14 mouse cellular contexts compared by ENCODE assay signal in genomic region chr5:141324910-141325309, GRCm38 (mm10).
DNase-seq lines count a peak whose midpoint lies in the region; ATAC-seq and TF ChIP-seq lines count a peak whose summit lies in the region.
"Had no signal": no experiment of that assay in that cellular context is flagged by ENCODE, and none has a peak within 500 bp of the region (broad histone marks: within the 10 kb centered on the region; RNA-seq: fewer than 3 reads in every experiment).

No protein-coding gene starts in this region.

- peak; percentile 74 for ATAC-seq in embryonic facial prominence, embryonic 14.5 days (ENCODE audit: low read depth)
- ATAC-seq in CD4-positive, CD25-positive, alpha-beta regulatory T cell, adult 4 months = no peak
- ATAC-seq: midbrain, embryonic 15.5 days; Patski had no signal

- peak; percentile 22; the same call in 1 of the 2 replicates for TF ChIP-seq CTCF in cerebellum, adult 2 months (IDR thresholded peaks at IDR 0.05; ENCODE audit: borderline replicate concordance, insufficient read depth, low read depth, low read length)

- no peaks in the 10 kb centered on the region for H3K4me1 ChIP-seq in embryonic facial prominence, embryonic 14.5 days (ENCODE audit: control insufficient read depth, insufficient read depth, low read length)
- no peaks in the 10 kb centered on the region for H3K4me1 ChIP-seq in embryonic facial prominence, embryonic 10.5 days
- H3K4me1 ChIP-seq in cerebellum, adult 2 months (ENCODE audit: control insufficient read depth, insufficient read depth, low read length) = peaks cover 9% of the 10 kb centered on the region; the same call in 1 of the 2 replicates
- H3K4me1 ChIP-seq: limb, embryonic 12.5 days; midbrain, embryonic 15.5 days; neural tube, embryonic 12.5 days had no signal

- DNase-seq in embryonic facial prominence, embryonic 14.5 days (ENCODE audit: low spot score) = no peak
- no peak for DNase-seq in embryonic facial prominence, embryonic 10.5 days (ENCODE audit: low spot score)
- peak; percentile 49 to 74 for DNase-seq in layer of hippocampus, adult 18-20 months (ENCODE audit: low spot score in 2 of 2)
- DNase-seq in layer of hippocampus, postnatal 25 days (ENCODE audit: extremely low spot score in 1 of 2, low spot score in 1 of 2) = no peak
- peak in 1 of 2 experiments; percentile 61 for DNase-seq in cerebellum, adult 2 months
- DNase-seq in layer of hippocampus, adult 9-10 months (ENCODE audit: low spot score) = peak; percentile 37
- DNase-seq in gastrocnemius, postnatal 14 days = no peak
- DNase-seq: heart, postnatal 36 days; kidney, postnatal 36 days had no signal

- H3K4me3 ChIP-seq in embryonic facial prominence, embryonic 14.5 days (ENCODE audit: low read depth, low read length) = no peak overlapping the region
- no peak overlapping the region for H3K4me3 ChIP-seq in embryonic facial prominence, embryonic 10.5 days
- no peak overlapping the region for H3K4me3 ChIP-seq in cerebellum, adult 2 months (replicated peaks; ENCODE audit: insufficient read depth, low read depth, low read length)
- H3K4me3 ChIP-seq: limb, embryonic 12.5 days; midbrain, embryonic 15.5 days; neural tube, embryonic 12.5 days had no signal

- no peak for TF ChIP-seq POLR2A in cerebellum, adult 2 months (IDR thresholded peaks at IDR 0.05; ENCODE audit: borderline replicate concordance, insufficient read depth, low read length)

- intact Hi-C loops in gastrocnemius, postnatal 14 days (cut with DNase I; ENCODE audit: low total_unique reads) = no loop called here

- no peak overlapping the region for H3K4me2 ChIP-seq in embryonic facial prominence, embryonic 14.5 days (ENCODE audit: low read depth, low read length)
- H3K4me2 ChIP-seq: limb, embryonic 12.5 days; midbrain, embryonic 15.5 days; neural tube, embryonic 12.5 days had no signal

- H3K9me3 ChIP-seq in embryonic facial prominence, embryonic 14.5 days (ENCODE audit: control insufficient read depth, low read length) = no peaks in the 10 kb centered on the region
- no peaks in the 10 kb centered on the region for H3K9me3 ChIP-seq in embryonic facial prominence, embryonic 10.5 days
- H3K9me3 ChIP-seq: limb, embryonic 12.5 days; midbrain, embryonic 15.5 days; neural tube, embryonic 12.5 days had no signal

- WGBS in embryonic facial prominence, embryonic 14.5 days = 83% methylated on average over 4 of the region's 4 CpGs
- 90% methylated on average over 4 of the region's 4 CpGs for WGBS in embryonic facial prominence, embryonic 10.5 days
- 26% methylated on average over 4 of the region's 4 CpGs for WGBS in cerebellum, adult 2 months

- no peaks in the 10 kb centered on the region for H3K27me3 ChIP-seq in embryonic facial prominence, embryonic 14.5 days (replicated peaks; ENCODE audit: control insufficient read depth, insufficient read depth, low read length)
- no peaks in the 10 kb centered on the region for H3K27me3 ChIP-seq in embryonic facial prominence, embryonic 10.5 days (replicated peaks; ENCODE audit: low read depth, poor library complexity, severe bottlenecking)
- H3K27me3 ChIP-seq in cerebellum, adult 2 months (ENCODE audit: control insufficient read depth, insufficient read depth, low read length) = no peaks in the 10 kb centered on the region
- H3K27me3 ChIP-seq: limb, embryonic 12.5 days; midbrain, embryonic 15.5 days; neural tube, embryonic 12.5 days; Patski had no signal

- H3K36me3 ChIP-seq in embryonic facial prominence, embryonic 14.5 days (ENCODE audit: control insufficient read depth, insufficient read depth, low read length) = no peaks in the 10 kb centered on the region
- no peaks in the 10 kb centered on the region for H3K36me3 ChIP-seq in embryonic facial prominence, embryonic 10.5 days (replicated peaks)
- H3K36me3 ChIP-seq: limb, embryonic 12.5 days; midbrain, embryonic 15.5 days; neural tube, embryonic 12.5 days had no signal

- no peak overlapping the region for H3K27ac ChIP-seq in embryonic facial prominence, embryonic 14.5 days (replicated peaks; ENCODE audit: low read depth, low read length)
- no peak overlapping the region for H3K27ac ChIP-seq in embryonic facial prominence, embryonic 10.5 days (replicated peaks)
- no peak overlapping the region for H3K27ac ChIP-seq in cerebellum, adult 2 months (ENCODE audit: insufficient read depth, low read length)
- H3K27ac ChIP-seq: limb, embryonic 12.5 days; midbrain, embryonic 15.5 days; neural tube, embryonic 12.5 days had no signal

- H3K9ac ChIP-seq in embryonic facial prominence, embryonic 14.5 days (ENCODE audit: low read depth, low read length) = no peak overlapping the region
- H3K9ac ChIP-seq: limb, embryonic 12.5 days; midbrain, embryonic 15.5 days; neural tube, embryonic 12.5 days had no signal

Comparison
In these comparisons a context has a peak if more than half of its experiments do, and no peak if none do; other contexts are left out.
1. DNase-seq: peak in layer of hippocampus, adult 18-20 months (2 of 2) and layer of hippocampus, adult 9-10 months (single experiment); none in embryonic facial prominence, embryonic 14.5 days (single experiment), embryonic facial prominence, embryonic 10.5 days (single experiment), layer of hippocampus, postnatal 25 days (0 of 2) and gastrocnemius, postnatal 14 days (single experiment).